Mouse (Mus musculus) ES-E14 (cell line): ENCODE measurements around the gene Usp29. TPM values are rescaled to one million over a fixed set of nuclear protein-coding genes. Genes with fewer than 3 reads are reported as not detected.

Experiments used
- DNase-seq: peaks from one replicate; pipeline ENCODE4 v3.0.0-alpha.2; 2013; ENCODE audit warnings: low read depth, low spot score
- H3K27ac ChIP-seq: 2 replicates; pipeline ENCODE4 v1.5.1; 2012; ENCODE audit warnings: low read depth, mild to moderate bottlenecking, low read length, moderate library complexity, mixed read lengths; ENCODE audit not compliant: poor library complexity, insufficient read depth, severe bottlenecking
- H3K36me3 ChIP-seq: 2 replicates; pipeline ENCODE4 v1.6.1; 2012; ENCODE audit warnings: mild to moderate bottlenecking, low read length, moderate library complexity, mixed read lengths; ENCODE audit not compliant: control insufficient read depth, poor library complexity, insufficient read depth, severe bottlenecking
- H3K4me1 ChIP-seq, 2 experiments: fragments of 150-350 bp in 1 of 2; sonication (generic) in 1 of 2; 2 replicates each; pipeline ENCODE4 v1.6.1; 2012; ENCODE audit warnings: low read length in 2 of 2, mild to moderate bottlenecking in 1 of 2, mixed read lengths in 1 of 2; ENCODE audit not compliant: control insufficient read depth in 2 of 2, insufficient read depth in 2 of 2, poor library complexity in 1 of 2
- H3K4me3 ChIP-seq, 2 experiments: fragments of 150-350 bp in 1 of 2; sonication (generic) in 1 of 2; 2 replicates each; pipeline ENCODE4 v1.5.1; 2012; ENCODE audit warnings: low read length in 2 of 2, low read depth in 1 of 2, mild to moderate bottlenecking in 1 of 2, mixed read lengths in 1 of 2; ENCODE audit not compliant: insufficient read depth in 1 of 2, poor library complexity in 1 of 2, severe bottlenecking in 1 of 2
- H3K9ac ChIP-seq: 2 replicates; pipeline ENCODE4 v1.6.1; 2012; ENCODE audit warnings: low read depth, mild to moderate bottlenecking, low read length, mixed read lengths; ENCODE audit not compliant: poor library complexity, insufficient read depth, severe bottlenecking
- H3K9me3 ChIP-seq: fragments of 150-350 bp; sonication (generic); 2 replicates; pipeline ENCODE4 v1.6.1; 2012; ENCODE audit warnings: low read depth, mild to moderate bottlenecking, low read length; ENCODE audit not compliant: control insufficient read depth, insufficient read depth
- CHD2 ChIP-seq: IDR thresholded peaks from 2 replicates; pipeline ENCODE4 v1.6.1; 2014; ENCODE audit warnings: mild to moderate bottlenecking, low read depth, low read length, inconsistent platforms
- HCFC1 ChIP-seq: IDR thresholded peaks from 2 replicates; pipeline ENCODE4 v1.6.1; 2012; ENCODE audit warnings: low read length, inconsistent platforms, borderline replicate concordance; ENCODE audit not compliant: insufficient read depth
- MAFK ChIP-seq: IDR thresholded peaks from 2 replicates; pipeline ENCODE4 v1.6.1; 2014; ENCODE audit warnings: mild to moderate bottlenecking, low read depth, low read length, inconsistent platforms; ENCODE audit not compliant: insufficient read depth
- ZC3H11A ChIP-seq: IDR thresholded peaks from 2 replicates; pipeline ENCODE4 v1.6.1; 2012; ENCODE audit warnings: low read depth, mild to moderate bottlenecking, inconsistent platforms, low read length, borderline replicate concordance
- ZNF384 ChIP-seq: IDR thresholded peaks from 2 replicates; pipeline ENCODE4 v1.6.1; 2012; ENCODE audit warnings: low read depth, low read length, inconsistent platforms
- in situ Hi-C, 2 experiments: fragments of 600-800 bp; cut with MboI; formaldehyde crosslinking; loops; one replicate each; pipeline ENCODE4 v1.15.1; 2025; ENCODE audit warnings: low sequenced_read_pairs in 2 of 2, inconsistent platforms in 1 of 2; ENCODE audit not compliant: unreplicated experiment in 2 of 2
- total RNA-seq: library from RNA; depleted of rRNA; stranded (reverse); fragments of 300-350 nt; gene quantifications from 2 replicates; pipeline ENCODE4 v1.2.3, GENCODE M21; 2012

Usp29 gene
- total RNA-seq, 1 experiment = 4.5 TPM

DNA sequence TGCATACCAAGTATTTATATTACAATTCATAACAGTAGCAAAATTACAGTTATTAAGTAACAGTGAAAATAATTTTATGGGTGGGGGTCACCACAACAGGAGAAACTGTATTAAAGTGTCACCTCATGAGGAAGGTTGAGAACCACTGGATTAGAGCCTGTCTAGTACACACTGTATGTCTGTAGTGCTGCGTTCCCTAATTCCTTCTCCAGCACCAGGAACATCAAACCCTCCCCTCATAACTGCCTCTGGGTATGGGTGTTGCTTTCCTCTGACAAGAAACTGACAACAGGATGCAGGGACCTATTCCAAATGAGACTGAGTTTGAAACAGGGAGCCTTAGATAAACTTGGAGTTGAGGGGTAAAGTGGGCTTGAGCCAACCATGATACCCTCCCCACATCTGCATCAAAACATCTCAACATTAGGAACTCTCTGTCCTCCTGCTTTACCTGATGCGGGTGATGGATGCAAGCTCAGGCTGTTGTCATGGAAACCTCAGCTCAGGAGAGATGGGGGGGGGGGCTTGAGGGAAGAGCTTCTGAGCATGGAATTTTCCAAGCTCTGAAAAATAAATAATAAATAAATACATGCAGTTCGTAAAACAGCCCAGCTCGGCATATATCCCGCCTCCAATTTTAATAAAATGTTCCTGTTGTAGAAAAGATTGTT is 86.5 kb downstream of the Usp29 start:
- Histone ChIP-seq H3K9me3 (no peaks in the 10 kb centered on the region), H3K27ac (no peak overlapping the region), H3K9ac (no peak overlapping the region), H3K4me1 (no peaks in the 10 kb centered on the region), H3K4me3 (no peak overlapping the region), H3K36me3 (no peaks in the 10 kb centered on the region)
- no peak for DNase-seq
- TF ChIP-seq HCFC1 = no peak
- no peak for TF ChIP-seq ZNF384
- TF ChIP-seq ZC3H11A = no peak
- TF ChIP-seq CHD2 = no peak
- TF ChIP-seq MAFK = no peak
- in situ Hi-C loops = no loop called here

DNA sequence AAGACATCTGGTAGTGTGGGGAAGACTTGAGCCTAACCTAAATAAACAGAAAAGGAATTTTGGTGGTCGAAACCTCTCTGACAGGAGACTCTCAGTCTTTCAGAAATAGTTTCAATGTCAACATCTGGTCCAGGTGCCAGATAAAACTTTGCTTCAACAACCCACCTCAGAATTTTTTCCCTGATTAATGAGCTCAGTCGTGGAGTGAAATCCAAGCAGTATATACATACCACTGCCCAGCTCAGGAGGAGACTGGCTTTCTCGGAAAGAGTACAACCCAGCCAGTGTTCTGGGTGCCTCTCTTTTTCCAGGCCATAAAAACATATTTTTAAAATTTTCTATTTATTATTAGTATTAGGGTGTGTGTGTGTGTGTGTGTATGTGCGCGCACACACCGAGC is 89.9 kb downstream of the Usp29 start:
- TF ChIP-seq HCFC1 (no peak), MAFK (no peak), ZNF384 (no peak), ZC3H11A (no peak), CHD2 (no peak)
- Histone ChIP-seq H3K27ac (no peak overlapping the region), H3K36me3 (no peaks in the 10 kb centered on the region), H3K4me1 (no peaks in the 10 kb centered on the region), H3K9me3 (no peaks in the 10 kb centered on the region), H3K4me3 (no peak overlapping the region), H3K9ac (no peak overlapping the region)
- in situ Hi-C loops = no loop called here
- no peak for DNase-seq

DNA sequence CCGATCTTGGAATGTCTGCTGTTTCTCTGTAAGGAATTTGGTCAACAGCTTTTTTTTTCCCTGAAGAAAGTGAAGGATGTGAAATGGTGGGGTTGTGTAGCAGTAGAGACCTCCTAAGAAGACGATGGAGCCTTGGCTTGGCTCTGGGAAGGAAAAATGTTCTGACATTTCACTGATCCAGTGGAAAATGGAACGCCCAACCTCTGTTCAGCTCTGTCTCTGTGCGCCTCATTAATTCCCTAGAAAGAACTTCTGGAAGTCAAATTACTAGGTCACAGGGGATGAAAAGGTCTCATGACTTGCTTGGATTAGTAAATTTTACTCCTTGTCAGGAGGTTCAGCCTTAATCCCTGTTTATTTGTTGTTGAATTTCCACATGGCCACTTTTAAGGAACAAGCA is 92.3 kb downstream of the Usp29 start:
- no peak overlapping the region for H3K27ac ChIP-seq
- no peak overlapping the region for H3K9ac ChIP-seq

DNA sequence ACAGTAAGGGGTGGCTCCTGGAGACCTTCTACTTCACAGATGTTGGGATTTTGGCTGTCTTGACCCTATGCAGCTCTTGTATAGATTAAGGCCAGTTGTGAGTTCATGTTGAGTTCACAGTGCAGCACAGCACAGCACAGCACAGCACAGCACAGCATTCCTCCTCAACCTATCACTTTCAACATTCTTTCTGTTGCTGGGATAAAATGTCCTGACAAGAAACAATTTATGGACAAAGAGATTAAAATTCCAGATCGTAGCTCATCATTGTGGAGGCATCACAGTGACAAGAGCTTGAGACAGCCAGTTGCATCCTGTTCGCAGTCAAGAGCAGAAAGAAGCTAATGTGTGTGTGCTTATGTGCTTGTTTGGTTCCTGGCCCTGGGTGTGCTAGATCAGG is 93.3 kb downstream of the Usp29 start:
- no peaks in the 10 kb centered on the region for H3K36me3 ChIP-seq
- no peak overlapping the region for H3K4me3 ChIP-seq
- no peaks in the 10 kb centered on the region for H3K4me1 ChIP-seq
- no peak for DNase-seq
- H3K9me3 ChIP-seq = no peaks in the 10 kb centered on the region
- in situ Hi-C loops = no loop called here
- H3K27ac ChIP-seq = no peak overlapping the region
- TF ChIP-seq MAFK (no peak), ZC3H11A (no peak), CHD2 (no peak), HCFC1 (no peak), ZNF384 (no peak)
- H3K9ac ChIP-seq = no peak overlapping the region

More for the DNA sequence above, 92.3 kb downstream of the Usp29 start:
- Histone ChIP-seq H3K4me3 (no peak overlapping the region), H3K4me1 (no peaks in the 10 kb centered on the region), H3K36me3 (no peaks in the 10 kb centered on the region), H3K9me3 (no peaks in the 10 kb centered on the region)
- no peak for DNase-seq
- in situ Hi-C loops = no loop called here
- TF ChIP-seq ZNF384 = no peak
- no peak for TF ChIP-seq MAFK
- no peak for TF ChIP-seq HCFC1
- no peak for TF ChIP-seq CHD2
- no peak for TF ChIP-seq ZC3H11A

DNA sequence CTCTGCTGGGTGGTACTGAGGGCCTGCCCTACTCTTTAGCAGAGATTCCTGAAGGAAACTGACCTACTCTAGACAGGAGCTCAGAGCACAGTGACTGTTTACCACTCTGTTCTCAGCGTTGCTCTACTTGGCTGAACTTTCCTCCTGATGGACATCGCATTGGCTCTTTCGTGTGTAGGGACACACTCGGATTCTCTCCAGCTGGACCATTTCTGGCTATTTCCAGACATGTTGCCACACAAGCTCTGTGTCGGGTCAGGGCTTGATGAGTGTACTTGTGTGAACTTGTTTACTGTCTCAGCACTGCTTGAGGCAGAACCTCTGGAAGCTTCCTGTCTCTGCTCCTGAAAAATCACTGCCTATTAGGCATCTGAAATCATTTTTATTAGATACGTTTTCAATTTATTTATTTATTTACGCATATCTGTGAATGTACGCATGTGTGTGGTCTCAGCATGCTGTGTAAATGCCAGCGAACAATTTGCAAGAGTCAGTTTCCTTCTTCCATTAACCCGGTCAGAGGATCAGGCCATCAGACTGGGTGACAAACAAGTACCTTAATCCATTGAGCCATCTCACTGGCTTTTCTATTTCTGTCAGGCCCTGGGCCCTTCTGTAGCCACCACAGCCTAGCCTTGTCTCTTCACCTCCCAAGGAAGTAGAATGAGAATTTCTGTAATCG is 95.7 kb downstream of the Usp29 start:
- H3K27ac ChIP-seq = no peak overlapping the region
- no peaks in the 10 kb centered on the region for H3K36me3 ChIP-seq
- no peak overlapping the region for H3K4me3 ChIP-seq
- H3K4me1 ChIP-seq = no peaks in the 10 kb centered on the region
- no peak for DNase-seq
- H3K9me3 ChIP-seq = no peaks in the 10 kb centered on the region
- H3K9ac ChIP-seq = no peak overlapping the region
- in situ Hi-C loops = no loop called here
- TF ChIP-seq HCFC1 = no peak
- no peak for TF ChIP-seq CHD2
- no peak for TF ChIP-seq ZNF384
